Mouse (Mus musculus) right cerebral cortex, postnatal 25 days (tissue): ENCODE results near the gene Map3k7.
"Not testable (repeated sequence)": the region's sequence is repeated elsewhere in the genome, so short reads cannot be mapped to it uniquely, and the experiment has no call there.

Experiments
- DNase-seq: peaks from one replicate; pipeline ENCODE4 v3.0.0; 2022

Gene Map3k7

GRCm38 (mm10) chr4:31993865-31994264 lies 30.0 kb downstream of the Map3k7 start:
- no peak for DNase-seq

- DNase-seq = no peak
Observed at GRCm38 (mm10) chr4:32001498-32001897, 37.6 kb downstream of the Map3k7 start.

GRCm38 (mm10) chr4:32004773-32005591 lies 41.1 kb downstream of the Map3k7 start:
- no peak for DNase-seq

- DNase-seq = no peak
Observed at GRCm38 (mm10) chr4:32007174-32007573, 43.3 kb downstream of the Map3k7 start.

GRCm38 (mm10) chr4:32008095-32008494 lies 44.2 kb downstream of the Map3k7 start:
- DNase-seq = no peak

- no peak for DNase-seq
Observed at GRCm38 (mm10) chr4:32010808-32011207, 46.9 kb downstream of the Map3k7 start.

- no peak for DNase-seq
Observed at GRCm38 (mm10) chr4:32011218-32011973, 47.5 kb downstream of the Map3k7 start.

- no peak for DNase-seq
Observed at GRCm38 (mm10) chr4:32021131-32021530, 57.2 kb downstream of the Map3k7 start.

GRCm38 (mm10) chr4:32022321-32022720 lies 58.4 kb downstream of the Map3k7 start:
- DNase-seq = no peak

- not testable (repeated sequence) for DNase-seq
Observed at GRCm38 (mm10) chr4:32024170-32024569, 60.3 kb downstream of the Map3k7 start.

GRCm38 (mm10) chr4:32025105-32025504 lies 61.2 kb downstream of the Map3k7 start:
- DNase-seq = no peak

- DNase-seq = no peak
Observed at GRCm38 (mm10) chr4:32027094-32027493, 63.2 kb downstream of the Map3k7 start.

- DNase-seq = no peak
Observed at GRCm38 (mm10) chr4:32037267-32037666, 73.4 kb downstream of the Map3k7 start.

GRCm38 (mm10) chr4:32041741-32042452 lies 78.0 kb downstream of the Map3k7 start:
- DNase-seq = no peak

- DNase-seq = no peak
Observed at GRCm38 (mm10) chr4:32045234-32045633, 81.3 kb downstream of the Map3k7 start.

- no peak for DNase-seq
Observed at GRCm38 (mm10) chr4:32049824-32050223, 85.9 kb downstream of the Map3k7 start.

GRCm38 (mm10) chr4:32053171-32053570 lies 89.3 kb downstream of the Map3k7 start:
- DNase-seq = no peak

- DNase-seq = peak; percentile 79
Observed at GRCm38 (mm10) chr4:32055151-32056052, 91.5 kb downstream of the Map3k7 start.

GRCm38 (mm10) chr4:32056441-32056840 lies 92.5 kb downstream of the Map3k7 start:
- no peak for DNase-seq

GRCm38 (mm10) chr4:32057102-32057501 lies 93.2 kb downstream of the Map3k7 start:
- no peak for DNase-seq

- DNase-seq = no peak
Observed at GRCm38 (mm10) chr4:32060686-32061085, 96.8 kb downstream of the Map3k7 start.

GRCm38 (mm10) chr4:32062381-32063059 lies 98.6 kb downstream of the Map3k7 start:
- DNase-seq = no peak
